Mouse (Mus musculus) embryo, embryonic 10 days (tissue): ENCODE measurements around the gene 4921517D22Rik.

Source experiments
- DNase-seq: peaks from one replicate; pipeline ENCODE4 v3.0.0-alpha.2; 2015; ENCODE audit warnings: low spot score

Gene 4921517D22Rik

GRCm38 (mm10) chr13:59690576-59690975 lies 3.3 kb downstream of the 4921517D22Rik start:
- no peak for DNase-seq

- DNase-seq = no peak
Observed at GRCm38 (mm10) chr13:59689843-59690242, 4.1 kb downstream of the 4921517D22Rik start.

GRCm38 (mm10) chr13:59689313-59689712 lies 4.6 kb downstream of the 4921517D22Rik start:
- no peak for DNase-seq

- DNase-seq = no peak
Observed at GRCm38 (mm10) chr13:59688338-59688770, 5.6 kb downstream of the 4921517D22Rik start.

GRCm38 (mm10) chr13:59685236-59685635 lies 8.7 kb downstream of the 4921517D22Rik start:
- DNase-seq = no peak

- DNase-seq = peak; percentile 75
Observed at GRCm38 (mm10) chr13:59682629-59683028, 11.3 kb downstream of the 4921517D22Rik start.

- DNase-seq = no peak
Observed at GRCm38 (mm10) chr13:59679908-59680307, 14.0 kb downstream of the 4921517D22Rik start.

- DNase-seq = no peak
Observed at GRCm38 (mm10) chr13:59679306-59679705, 14.6 kb downstream of the 4921517D22Rik start.

- no peak for DNase-seq
Observed at GRCm38 (mm10) chr13:59676316-59677229, 17.3 kb downstream of the 4921517D22Rik start.

- DNase-seq = peak; percentile 88
Observed at GRCm38 (mm10) chr13:59675151-59676011, 18.5 kb downstream of the 4921517D22Rik start, which contains the start of gene Golm1. Gene Golm1, minus strand, starts transcription at chr13:59675811.

- DNase-seq = peak; percentile 76
Observed at GRCm38 (mm10) chr13:59674761-59675150, 19.2 kb downstream of the 4921517D22Rik start.

GRCm38 (mm10) chr13:59674215-59674614 lies 19.7 kb downstream of the 4921517D22Rik start:
- peak; percentile 80 for DNase-seq

GRCm38 (mm10) chr13:59673597-59673996 lies 20.3 kb downstream of the 4921517D22Rik start:
- DNase-seq = no peak

- no peak for DNase-seq
Observed at GRCm38 (mm10) chr13:59672248-59672647, 21.7 kb downstream of the 4921517D22Rik start.

- no peak for DNase-seq
Observed at GRCm38 (mm10) chr13:59671521-59671920, 22.4 kb downstream of the 4921517D22Rik start.

GRCm38 (mm10) chr13:59669946-59670345 lies 24.0 kb downstream of the 4921517D22Rik start:
- no peak for DNase-seq

- no peak for DNase-seq
Observed at GRCm38 (mm10) chr13:59668501-59669093, 25.3 kb downstream of the 4921517D22Rik start.

- no peak for DNase-seq
Observed at GRCm38 (mm10) chr13:59667763-59668162, 26.1 kb downstream of the 4921517D22Rik start.

GRCm38 (mm10) chr13:59663939-59664712 lies 29.8 kb downstream of the 4921517D22Rik start:
- DNase-seq = no peak

GRCm38 (mm10) chr13:59661966-59662365 lies 31.9 kb downstream of the 4921517D22Rik start:
- no peak for DNase-seq

GRCm38 (mm10) chr13:59661387-59661786 lies 32.5 kb downstream of the 4921517D22Rik start:
- no peak for DNase-seq
